Mouse (Mus musculus): ENCODE measurements around the gene Nop9. TPM values are rescaled to one million over a fixed set of nuclear protein-coding genes. Genes with fewer than 3 reads are reported as not detected.

The Nop9 gene
- polyA plus RNA-seq, 1 experiment from 2014 or later = 25.2 TPM

DNA sequence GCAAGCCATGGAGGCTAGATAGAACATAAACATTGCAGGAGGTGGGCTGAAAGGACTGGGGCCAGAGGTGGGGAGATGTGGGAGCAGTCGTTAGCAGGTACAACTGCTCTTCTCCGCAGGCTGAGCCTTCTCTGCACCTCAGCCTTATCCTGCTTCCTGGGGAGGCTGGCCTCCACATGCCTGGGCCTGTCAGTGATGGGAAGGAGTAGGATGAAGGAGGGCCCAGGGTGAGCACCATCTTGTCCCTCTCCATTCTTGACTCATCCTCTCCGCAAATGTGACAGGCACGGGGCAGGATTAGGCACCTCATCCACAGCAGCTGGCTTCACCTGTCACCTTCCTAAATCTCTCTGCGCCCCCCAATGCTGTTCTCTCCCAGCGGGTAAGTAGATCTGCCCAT is 15.7 kb downstream of the Nop9 start, which contains the start of gene Ltb4r2:
TSS of gene Ltb4r2 (plus strand) at position 266 of the 400 bp plus-strand sequence.
- Histone ChIP-seq H3K27me3 (ENCODE audit: control insufficient read depth, insufficient read depth, low read length) (peaks cover 21% of the 10 kb centered on the region), H3K9ac (ENCODE audit: low read length) (peak within 1 kb of the TSS; percentile 78), H3K9me3 (ENCODE audit: control insufficient read depth, low read length) (no peaks in the 10 kb centered on the region), H3K27ac (replicated peaks in 1 of 2; ENCODE audit: control insufficient read depth in 1 of 2, insufficient read depth in 1 of 2, low read depth in 2 of 2, low read length in 2 of 2) (0 out of 4 replicates have a peak within 1 kb of the TSS, but pooled peaks of 1 of the 2 experiments have one; percentile 36), H3K4me2 (ENCODE audit: low read length) (peak within 1 kb of the TSS; percentile 99), H3K4me1 (ENCODE audit: control insufficient read depth in 2 of 2, insufficient read depth in 2 of 2, low read length in 2 of 2) (peaks cover 22 to 29% of the 10 kb centered on the region in 2 experiments), H3K4me3 (ENCODE audit: control insufficient read depth in 1 of 2, insufficient read depth in 1 of 2, low read depth in 1 of 2, low read length in 2 of 2) (peak within 1 kb of the TSS; percentile 48 to 54), H3K36me3 (ENCODE audit: control insufficient read depth, insufficient read depth, low read length) (peaks cover 2% of the 10 kb centered on the region; the same call in 1 of the 2 replicates)
- 71% methylated on average over 6 of the region's 6 CpGs for WGBS
- no peak for ATAC-seq (ENCODE audit: insufficient number of reproducible peaks, insufficient read depth, low FRiP score, low read depth)

DNA sequence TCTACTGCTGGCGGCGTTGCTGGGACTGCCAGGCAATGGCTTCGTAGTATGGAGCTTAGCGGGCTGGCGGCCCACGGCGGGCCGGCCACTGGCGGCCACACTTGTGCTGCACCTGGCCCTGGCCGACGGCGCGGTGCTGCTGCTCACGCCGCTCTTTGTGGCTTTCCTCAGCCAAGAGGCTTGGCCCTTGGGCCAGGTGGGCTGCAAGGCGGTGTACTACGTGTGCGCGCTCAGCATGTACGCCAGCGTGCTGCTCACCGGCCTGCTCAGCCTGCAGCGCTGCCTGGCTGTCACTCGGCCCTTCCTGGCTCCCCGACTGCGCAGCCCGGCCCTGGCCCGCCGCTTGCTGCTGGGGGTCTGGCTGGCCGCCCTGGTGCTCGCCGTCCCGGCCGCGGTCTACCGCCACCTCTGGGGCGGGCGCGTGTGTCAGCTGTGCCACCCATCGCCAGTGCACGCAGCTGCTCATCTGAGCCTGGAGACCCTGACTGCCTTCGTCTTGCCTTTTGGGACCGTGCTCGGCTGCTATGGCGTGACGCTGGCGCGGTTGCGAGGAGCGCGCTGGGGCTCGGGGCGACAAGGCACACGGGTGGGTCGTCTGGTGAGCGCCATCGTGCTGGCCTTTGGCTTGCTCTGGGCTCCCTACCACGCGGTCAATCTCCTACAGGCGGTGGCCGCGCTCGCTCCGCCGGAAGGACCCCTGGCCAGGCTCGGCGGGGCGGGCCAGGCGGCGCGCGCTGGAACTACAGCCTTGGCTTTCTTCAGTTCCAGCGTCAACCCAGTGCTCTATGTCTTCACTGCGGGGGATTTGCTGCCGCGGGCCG is 16.7 kb downstream of the Nop9 start:
- Histone ChIP-seq H3K9me3 (ENCODE audit: control insufficient read depth, low read length) (no peaks in the 10 kb centered on the region), H3K27ac (replicated peaks in 1 of 2; ENCODE audit: control insufficient read depth in 1 of 2, insufficient read depth in 1 of 2, low read depth in 2 of 2, low read length in 2 of 2) (0 out of 4 replicates have a peak overlapping the region, but pooled peaks of 1 of the 2 experiments have one; percentile 36), H3K27me3 (ENCODE audit: control insufficient read depth, insufficient read depth, low read length) (peaks cover 27% of the 10 kb centered on the region), H3K9ac (ENCODE audit: low read length) (peak overlapping the region; percentile 78), H3K36me3 (ENCODE audit: control insufficient read depth, insufficient read depth, low read length) (no peaks in the 10 kb centered on the region), H3K4me3 (ENCODE audit: control insufficient read depth in 1 of 2, insufficient read depth in 1 of 2, low read depth in 1 of 2, low read length in 2 of 2) (peak overlapping the region; percentile 48 to 54), H3K4me1 (ENCODE audit: control insufficient read depth in 2 of 2, insufficient read depth in 2 of 2, low read length in 2 of 2) (peaks cover 22 to 29% of the 10 kb centered on the region in 2 experiments), H3K4me2 (ENCODE audit: low read length) (peak overlapping the region; percentile 99)
- under 1% methylated on average over 77 of the region's 77 CpGs for WGBS
- peak; percentile 55 for ATAC-seq (ENCODE audit: insufficient number of reproducible peaks, insufficient read depth, low FRiP score, low read depth)

DNA sequence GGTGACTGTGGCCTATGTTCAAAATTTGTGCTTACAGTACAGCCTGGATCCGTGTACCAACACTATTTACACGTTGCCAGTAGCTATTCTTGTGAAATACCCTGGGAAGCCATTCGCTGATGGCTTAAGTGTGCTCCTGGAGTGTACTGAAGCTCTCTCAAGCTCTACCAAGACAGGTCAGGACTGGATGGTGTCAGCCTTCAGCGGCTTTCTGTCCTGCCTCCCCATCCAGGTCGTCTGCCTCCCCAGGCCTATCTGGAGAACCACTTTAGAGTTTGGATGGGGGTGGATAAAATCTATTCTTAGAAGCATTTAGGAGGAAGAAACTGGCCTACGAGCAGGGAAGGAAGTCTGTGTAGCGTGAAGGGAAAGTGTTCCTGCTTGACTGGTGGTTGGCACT is 17.7 kb downstream of the Nop9 start:
- H3K27me3 ChIP-seq (ENCODE audit: control insufficient read depth, insufficient read depth, low read length) = peaks cover 30% of the 10 kb centered on the region
- 0 out of 4 replicates have a peak overlapping the region, but pooled peaks have one; percentile 11 to 19 for H3K27ac ChIP-seq (replicated peaks in 1 of 2; ENCODE audit: control insufficient read depth in 1 of 2, insufficient read depth in 1 of 2, low read depth in 2 of 2, low read length in 2 of 2)
- peak overlapping the region; percentile 99; the same call in 1 of the 2 replicates for H3K4me2 ChIP-seq (ENCODE audit: low read length)
- H3K9me3 ChIP-seq (ENCODE audit: control insufficient read depth, low read length) = no peaks in the 10 kb centered on the region
- H3K4me3 ChIP-seq (ENCODE audit: control insufficient read depth in 1 of 2, insufficient read depth in 1 of 2, low read depth in 1 of 2, low read length in 2 of 2) = no peak overlapping the region
- H3K36me3 ChIP-seq (ENCODE audit: control insufficient read depth, insufficient read depth, low read length) = no peaks in the 10 kb centered on the region
- H3K9ac ChIP-seq (ENCODE audit: low read length) = peak overlapping the region; percentile 78
- no peak for ATAC-seq (ENCODE audit: insufficient number of reproducible peaks, insufficient read depth, low FRiP score, low read depth)
- WGBS = 16% methylated on average over 7 of the region's 7 CpGs
- peaks cover 25 to 26% of the 10 kb centered on the region in 2 experiments for H3K4me1 ChIP-seq (ENCODE audit: control insufficient read depth in 2 of 2, insufficient read depth in 2 of 2, low read length in 2 of 2)

DNA sequence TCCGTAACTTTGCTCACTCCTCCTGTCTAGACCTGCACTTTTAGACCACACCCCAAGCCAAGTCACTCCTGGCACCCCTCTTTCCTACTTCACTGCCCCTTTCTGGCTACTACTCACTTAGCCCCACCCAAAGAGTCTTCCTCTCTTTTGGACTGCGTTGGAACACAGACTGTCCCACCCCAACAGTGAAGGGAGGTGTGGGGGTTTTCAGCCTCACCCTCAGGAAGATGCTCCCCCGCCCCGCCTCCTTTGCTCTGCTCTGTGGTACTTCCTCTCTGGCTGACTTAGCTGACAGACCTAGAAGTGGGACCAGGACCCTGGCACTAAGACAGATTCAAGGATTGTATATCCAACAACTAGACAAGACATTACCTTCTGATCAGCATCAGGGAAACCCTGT is 20.2 kb downstream of the Nop9 start, which contains the start of gene Ltb4r1:
TSS of gene Ltb4r1 (plus strand) at position 267 of the 400 bp plus-strand sequence.
- 67% methylated on average over 4 of the region's 4 CpGs for WGBS
- Histone ChIP-seq H3K4me1 (ENCODE audit: control insufficient read depth in 2 of 2, insufficient read depth in 2 of 2, low read length in 2 of 2) (peaks cover 22 to 25% of the 10 kb centered on the region in 2 experiments), H3K36me3 (ENCODE audit: control insufficient read depth, insufficient read depth, low read length) (no peaks in the 10 kb centered on the region), H3K4me2 (ENCODE audit: low read length) (no peak within 1 kb of the TSS), H3K9ac (ENCODE audit: low read length) (no peak within 1 kb of the TSS), H3K4me3 (ENCODE audit: control insufficient read depth in 1 of 2, insufficient read depth in 1 of 2, low read depth in 1 of 2, low read length in 2 of 2) (no peak within 1 kb of the TSS), H3K27ac (replicated peaks in 1 of 2; ENCODE audit: control insufficient read depth in 1 of 2, insufficient read depth in 1 of 2, low read depth in 2 of 2, low read length in 2 of 2) (no peak within 1 kb of the TSS), H3K27me3 (ENCODE audit: control insufficient read depth, insufficient read depth, low read length) (peaks cover 26% of the 10 kb centered on the region), H3K9me3 (ENCODE audit: control insufficient read depth, low read length) (no peaks in the 10 kb centered on the region)
- ATAC-seq (ENCODE audit: insufficient number of reproducible peaks, insufficient read depth, low FRiP score, low read depth) = no peak

DNA sequence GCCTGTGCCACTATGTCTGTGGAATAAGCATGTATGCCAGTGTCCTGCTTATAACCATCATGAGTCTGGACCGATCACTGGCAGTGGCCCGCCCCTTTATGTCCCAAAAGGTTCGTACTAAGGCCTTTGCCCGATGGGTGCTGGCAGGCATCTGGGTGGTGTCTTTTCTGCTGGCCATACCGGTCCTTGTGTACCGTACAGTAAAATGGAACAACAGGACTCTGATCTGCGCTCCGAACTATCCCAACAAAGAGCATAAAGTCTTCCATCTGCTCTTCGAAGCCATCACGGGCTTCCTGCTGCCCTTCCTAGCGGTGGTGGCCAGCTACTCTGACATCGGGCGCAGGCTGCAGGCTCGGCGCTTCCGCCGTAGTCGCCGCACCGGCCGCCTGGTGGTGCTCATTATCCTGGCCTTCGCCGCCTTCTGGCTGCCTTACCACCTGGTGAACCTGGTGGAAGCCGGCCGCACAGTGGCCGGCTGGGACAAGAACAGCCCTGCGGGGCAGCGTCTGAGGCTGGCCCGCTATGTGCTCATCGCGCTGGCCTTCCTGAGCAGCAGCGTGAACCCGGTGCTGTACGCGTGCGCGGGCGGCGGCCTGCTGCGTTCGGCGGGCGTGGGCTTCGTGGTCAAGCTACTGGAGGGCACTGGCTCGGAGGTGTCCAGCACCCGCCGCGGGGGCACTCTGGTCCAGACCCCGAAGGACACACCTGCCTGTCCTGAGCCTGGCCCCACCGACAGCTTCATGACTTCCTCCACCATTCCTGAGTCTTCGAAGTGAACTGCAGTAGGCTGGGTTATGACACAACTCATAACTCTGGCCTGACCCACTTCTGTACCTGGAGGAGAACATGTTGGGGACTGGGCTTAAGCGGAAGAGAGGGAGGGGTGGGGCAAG is 22.3 kb downstream of the Nop9 start:
- no peaks in the 10 kb centered on the region for H3K9me3 ChIP-seq (ENCODE audit: control insufficient read depth, low read length)
- H3K27me3 ChIP-seq (ENCODE audit: control insufficient read depth, insufficient read depth, low read length) = peaks cover 15% of the 10 kb centered on the region
- H3K4me3 ChIP-seq (ENCODE audit: control insufficient read depth in 1 of 2, insufficient read depth in 1 of 2, low read depth in 1 of 2, low read length in 2 of 2) = peak overlapping the region; percentile 28 to 38
- H3K27ac ChIP-seq (replicated peaks in 1 of 2; ENCODE audit: control insufficient read depth in 1 of 2, insufficient read depth in 1 of 2, low read depth in 2 of 2, low read length in 2 of 2) = no peak overlapping the region
- H3K9ac ChIP-seq (ENCODE audit: low read length) = peak overlapping the region; percentile 67
- H3K4me1 ChIP-seq (ENCODE audit: control insufficient read depth in 2 of 2, insufficient read depth in 2 of 2, low read length in 2 of 2) = peaks cover 13 to 18% of the 10 kb centered on the region in 2 experiments
- H3K36me3 ChIP-seq (ENCODE audit: control insufficient read depth, insufficient read depth, low read length) = no peaks in the 10 kb centered on the region
- WGBS = 11% methylated on average over 52 of the region's 52 CpGs
- peak overlapping the region; percentile 83 for H3K4me2 ChIP-seq (ENCODE audit: low read length)
- ATAC-seq (ENCODE audit: insufficient number of reproducible peaks, insufficient read depth, low FRiP score, low read depth) = no peak

DNA sequence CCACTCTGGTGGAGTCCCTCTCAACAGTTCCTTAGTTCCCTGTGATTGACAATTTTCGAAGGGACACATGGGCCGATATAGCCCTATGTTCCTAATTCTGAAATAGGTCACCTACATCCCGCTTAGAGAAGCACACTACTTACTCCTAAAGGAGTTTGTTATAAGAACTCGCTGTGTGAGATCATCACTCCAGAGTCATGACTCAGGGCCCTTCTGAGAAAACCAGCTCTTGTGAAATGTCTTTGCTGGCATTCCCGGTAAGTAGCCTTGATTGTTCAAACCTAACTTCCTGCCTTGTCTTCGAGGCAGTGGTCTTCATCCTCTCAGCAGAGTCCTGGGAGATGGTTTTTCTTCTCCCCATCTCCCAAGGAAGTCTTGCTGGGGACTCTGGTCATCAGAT is 23.1 kb downstream of the Nop9 start:
- H3K27ac ChIP-seq (replicated peaks in 1 of 2; ENCODE audit: control insufficient read depth in 1 of 2, insufficient read depth in 1 of 2, low read depth in 2 of 2, low read length in 2 of 2) = no peak overlapping the region
- H3K9me3 ChIP-seq (ENCODE audit: control insufficient read depth, low read length) = no peaks in the 10 kb centered on the region
- 0 out of 2 replicates have a peak, but pooled peaks cover 5% of the 10 kb centered on the region for H3K36me3 ChIP-seq (ENCODE audit: control insufficient read depth, insufficient read depth, low read length)
- H3K4me3 ChIP-seq (ENCODE audit: control insufficient read depth in 1 of 2, insufficient read depth in 1 of 2, low read depth in 1 of 2, low read length in 2 of 2) = no peak overlapping the region
- ATAC-seq (ENCODE audit: insufficient number of reproducible peaks, insufficient read depth, low FRiP score, low read depth) = no peak
- WGBS = 83% methylated on average over 6 of the region's 6 CpGs
- H3K4me1 ChIP-seq (ENCODE audit: control insufficient read depth in 2 of 2, insufficient read depth in 2 of 2, low read length in 2 of 2) = peaks cover 6 to 10% of the 10 kb centered on the region in 2 experiments; a peak in 2 of 4 replicates
- no peak overlapping the region for H3K4me2 ChIP-seq (ENCODE audit: low read length)
- H3K9ac ChIP-seq (ENCODE audit: low read length) = peak overlapping the region; percentile 67; the same call in 1 of the 2 replicates
- H3K27me3 ChIP-seq (ENCODE audit: control insufficient read depth, insufficient read depth, low read length) = peaks cover 15% of the 10 kb centered on the region

DNA sequence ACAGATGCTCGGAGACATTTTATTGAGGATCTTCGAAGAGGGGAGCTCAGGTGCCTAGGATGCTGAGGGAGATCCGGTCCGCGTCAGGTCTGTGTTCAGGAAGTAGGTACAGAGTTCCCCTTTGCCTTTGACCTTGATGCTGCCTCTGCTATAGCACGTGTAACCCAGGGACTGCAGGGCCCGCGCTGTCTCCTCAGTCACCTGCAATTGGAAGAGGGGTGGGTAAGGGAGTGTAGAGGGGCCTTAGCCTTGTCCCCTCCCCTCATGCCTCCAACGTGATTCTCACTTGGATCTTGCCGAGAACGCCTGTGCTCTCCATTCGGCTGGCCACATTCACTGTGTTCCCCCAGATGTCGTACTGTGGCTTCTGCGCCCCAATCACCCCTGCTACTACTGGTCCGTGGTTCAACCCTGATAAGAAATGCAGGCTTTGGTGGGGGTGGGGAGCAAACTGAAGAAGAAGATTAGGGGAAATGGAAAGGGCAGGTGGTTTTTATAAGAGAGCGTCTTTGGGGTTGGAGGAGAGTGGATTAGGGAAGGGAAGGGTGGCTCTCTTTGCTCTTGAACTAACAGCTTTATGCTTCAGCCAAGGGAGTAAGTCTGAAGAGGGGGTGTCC is 23.7 kb downstream of the Nop9 start:
- Histone ChIP-seq H3K27me3 (ENCODE audit: control insufficient read depth, insufficient read depth, low read length) (peaks cover 15% of the 10 kb centered on the region), H3K9me3 (ENCODE audit: control insufficient read depth, low read length) (no peaks in the 10 kb centered on the region), H3K36me3 (ENCODE audit: control insufficient read depth, insufficient read depth, low read length) (0 out of 2 replicates have a peak, but pooled peaks cover 5% of the 10 kb centered on the region), H3K27ac (replicated peaks in 1 of 2; ENCODE audit: control insufficient read depth in 1 of 2, insufficient read depth in 1 of 2, low read depth in 2 of 2, low read length in 2 of 2) (no peak overlapping the region), H3K9ac (ENCODE audit: low read length) (no peak overlapping the region), H3K4me2 (ENCODE audit: low read length) (no peak overlapping the region), H3K4me1 (ENCODE audit: control insufficient read depth in 2 of 2, insufficient read depth in 2 of 2, low read length in 2 of 2) (peaks cover 4 to 5% of the 10 kb centered on the region in 2 experiments; a peak in 1 of 4 replicates), H3K4me3 (ENCODE audit: control insufficient read depth in 1 of 2, insufficient read depth in 1 of 2, low read depth in 1 of 2, low read length in 2 of 2) (no peak overlapping the region)
- 73% methylated on average over 16 of the region's 16 CpGs for WGBS
- no peak for ATAC-seq (ENCODE audit: insufficient number of reproducible peaks, insufficient read depth, low FRiP score, low read depth)

Data from heart, embryonic 14.5 days (tissue).